Mouse (Mus musculus): ENCODE data around the gene Aatf.

DNA sequence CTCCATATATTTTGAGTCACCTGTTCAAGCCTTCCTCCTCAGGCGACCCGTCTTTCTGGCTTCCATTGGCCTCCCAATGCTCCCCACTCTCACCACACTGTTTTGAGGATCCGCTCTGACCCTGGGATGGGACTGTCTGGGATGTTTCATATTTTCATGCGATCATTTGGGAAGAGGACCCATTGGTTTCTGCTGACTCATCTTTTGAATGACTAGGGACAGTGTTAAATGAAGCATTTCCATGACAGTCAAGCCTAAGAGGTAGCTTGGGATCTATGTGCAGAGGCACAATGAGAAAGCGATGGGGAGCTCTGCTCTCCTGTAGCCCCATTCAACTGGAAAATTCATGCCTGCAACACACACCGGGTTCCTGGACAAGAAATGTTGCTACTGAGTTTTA lies 92.5 kb downstream of the Aatf start:
- TF ChIP-seq CTCF (IDR thresholded peaks at IDR 0.05; ENCODE audit: borderline replicate concordance, insufficient read depth, low read length) (no peak), POLR2A (IDR thresholded peaks at IDR 0.05; ENCODE audit: low read depth, low read length) (no peak)
